Mouse (Mus musculus) hindbrain, embryonic 15.5 days (tissue): ENCODE measurements around the gene Sash3. TPM values are rescaled to one million over a fixed set of nuclear protein-coding genes. Genes with fewer than 3 reads are reported as not detected.

Source experiments
- ATAC-seq: fragments of 200-750 bp; cut with Nextera tagmentation; 2 replicates; pipeline ENCODE4 v1.8.0; 2017; ENCODE audit warnings: low read depth, moderate number of reproducible peaks, moderate TSS enrichment; ENCODE audit not compliant: low FRiP score
- H3K27ac ChIP-seq: fragments of 300-500 bp; sonication (generic); replicated peaks from 2 replicates; pipeline ENCODE4 v1.5.1; 2015; ENCODE audit warnings: mild to moderate bottlenecking, inconsistent platforms
- H3K27me3 ChIP-seq: fragments of 300-500 bp; sonication (generic); 2 replicates; pipeline ENCODE4 v1.6.1; 2015; ENCODE audit warnings: control low read depth, inconsistent platforms
- H3K36me3 ChIP-seq: fragments of 300-500 bp; sonication (generic); 2 replicates; pipeline ENCODE4 v1.6.1; 2015; ENCODE audit warnings: control low read depth, inconsistent platforms
- H3K4me1 ChIP-seq: fragments of 300-500 bp; sonication (generic); replicated peaks from 2 replicates; pipeline ENCODE4 v1.6.1; 2015; ENCODE audit warnings: control low read depth, inconsistent platforms
- H3K4me2 ChIP-seq: fragments of 300-500 bp; sonication (generic); 2 replicates; pipeline ENCODE4 v1.6.1; 2015; ENCODE audit warnings: moderate library complexity, mild to moderate bottlenecking, inconsistent platforms
- H3K4me3 ChIP-seq: fragments of 300-500 bp; sonication (generic); 2 replicates; pipeline ENCODE4 v1.5.1; 2015; ENCODE audit warnings: mild to moderate bottlenecking, inconsistent platforms
- H3K9ac ChIP-seq: fragments of 300-500 bp; sonication (generic); 2 replicates; pipeline ENCODE4 v1.6.1; 2015; ENCODE audit warnings: inconsistent platforms
- H3K9me3 ChIP-seq: fragments of 300-500 bp; sonication (generic); 2 replicates; pipeline ENCODE4 v1.6.1; 2016; ENCODE audit warnings: control low read depth, inconsistent platforms
- WGBS: fragments of 180-500 bp; shearing (Covaris S2); methylation state at CpG from one replicate; pipeline ENCODE4 v1.1.7; 2015; 5-methylcytosine and 5-hydroxymethylcytosine counted together
- polyA plus RNA-seq: library from polyadenylated mRNA; unstranded; fragments of >200 nt; fragmentation: Nextera tagmentation; extraction: Ambion mirVana; gene quantifications from 2 replicates; pipeline ENCODE4 v1.2.1, GENCODE M21; 2015

The Sash3 gene
- polyA plus RNA-seq, 1 experiment from 2014 or later = 0.97 TPM

DNA sequence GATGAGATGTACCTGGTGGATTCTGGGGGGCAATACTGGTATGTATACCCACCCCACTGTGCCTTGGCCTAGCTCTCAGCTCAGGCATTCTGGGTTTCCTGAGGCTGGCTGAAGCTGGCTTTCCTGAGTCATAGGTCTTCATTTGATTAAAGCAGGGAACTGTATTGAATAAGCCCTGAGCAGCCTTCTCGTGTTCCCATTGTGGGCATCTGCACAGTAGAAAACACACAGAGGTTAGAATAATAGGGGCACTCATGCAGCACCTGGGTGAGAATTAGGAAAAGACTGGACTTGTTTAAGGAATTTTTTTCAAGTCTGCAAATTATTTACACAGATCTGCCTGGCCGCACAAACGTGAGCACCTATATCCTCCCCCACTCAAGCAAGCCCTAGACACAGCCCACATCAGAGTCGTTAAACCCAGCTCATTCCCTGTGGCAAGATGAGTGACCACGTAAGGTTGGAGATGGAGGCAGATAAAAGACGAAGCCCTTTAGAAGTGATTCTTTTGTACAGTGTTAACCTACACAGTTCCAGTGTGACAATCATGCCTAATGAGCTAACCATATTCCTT, 19.2 kb upstream of the Sash3 start:
- Histone ChIP-seq H3K4me1 (no peaks in the 10 kb centered on the region), H3K27ac (no peak overlapping the region), H3K9me3 (no peaks in the 10 kb centered on the region), H3K9ac (no peak overlapping the region), H3K36me3 (no peaks in the 10 kb centered on the region), H3K27me3 (no peaks in the 10 kb centered on the region), H3K4me3 (no peak overlapping the region), H3K4me2 (no peak overlapping the region)
- ATAC-seq = no peak
- WGBS = 77% methylated on average over 6 of the region's 6 CpGs

DNA sequence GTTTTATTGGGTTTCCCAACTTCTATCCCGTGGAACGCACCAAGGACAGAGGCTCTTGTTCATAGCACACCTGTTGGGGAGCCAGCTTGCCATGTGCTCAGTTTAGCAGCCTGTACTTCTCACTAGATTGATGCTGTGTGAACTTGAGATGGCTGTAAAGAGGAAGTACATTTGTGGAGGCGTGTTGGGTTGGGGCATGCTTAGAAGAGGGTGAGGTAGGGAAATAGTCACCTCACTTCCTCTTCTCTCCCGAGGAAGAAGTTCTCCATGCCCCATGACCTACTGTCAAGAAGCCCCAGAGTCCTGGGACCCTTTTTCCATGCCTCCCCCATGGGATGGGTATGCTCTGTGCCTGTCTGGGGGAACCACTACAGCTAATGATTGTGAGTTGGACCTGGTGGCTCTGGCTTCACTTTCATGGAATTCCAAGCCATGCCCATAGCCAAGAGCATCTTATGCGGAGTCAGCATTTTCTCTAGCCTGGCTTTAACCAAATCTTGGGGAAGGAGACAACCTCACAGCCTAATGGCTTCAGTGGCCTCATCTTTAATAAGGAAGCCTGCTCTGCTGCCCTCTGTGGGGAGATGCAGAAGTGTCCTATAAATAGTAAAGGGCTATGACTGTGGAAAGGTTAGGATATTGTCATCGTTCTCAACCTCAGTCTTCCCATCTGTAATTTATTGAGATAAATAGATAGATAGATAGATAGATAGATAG, 18.6 kb upstream of the Sash3 start:
- 86% methylated on average over 6 of the region's 6 CpGs for WGBS
- H3K9me3 ChIP-seq = no peaks in the 10 kb centered on the region
- no peaks in the 10 kb centered on the region for H3K27me3 ChIP-seq
- no peaks in the 10 kb centered on the region for H3K36me3 ChIP-seq
- no peak for ATAC-seq
- H3K4me3 ChIP-seq = no peak overlapping the region
- no peak overlapping the region for H3K4me2 ChIP-seq
- H3K4me1 ChIP-seq = no peaks in the 10 kb centered on the region
- H3K9ac ChIP-seq = no peak overlapping the region
- no peak overlapping the region for H3K27ac ChIP-seq

DNA sequence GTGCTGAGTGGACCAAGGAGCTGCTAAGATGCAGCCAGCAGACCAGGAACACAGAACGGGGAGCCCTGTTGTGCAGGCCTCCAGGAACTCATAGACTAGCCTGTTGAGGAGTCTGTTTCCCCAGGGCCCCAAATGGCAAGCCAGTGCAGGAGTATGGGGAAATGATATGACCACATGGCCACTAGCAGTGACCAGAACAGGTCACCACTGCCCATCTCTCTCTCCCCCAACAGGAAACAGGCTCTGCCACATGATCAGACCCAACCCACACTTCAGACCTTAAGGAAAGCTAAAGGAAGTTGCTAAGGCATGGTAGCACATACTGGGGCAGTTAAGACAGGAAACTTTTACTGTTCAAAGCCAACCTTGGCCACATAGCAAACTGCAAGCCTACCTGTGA, 17.1 kb upstream of the Sash3 start:
- ATAC-seq = no peak
- no peak overlapping the region for H3K9ac ChIP-seq
- H3K4me3 ChIP-seq = no peak overlapping the region
- H3K27me3 ChIP-seq = no peaks in the 10 kb centered on the region
- 78% methylated on average over 1 of the region's 1 CpGs for WGBS
- no peaks in the 10 kb centered on the region for H3K4me1 ChIP-seq
- no peak overlapping the region for H3K4me2 ChIP-seq
- H3K36me3 ChIP-seq = no peaks in the 10 kb centered on the region
- no peaks in the 10 kb centered on the region for H3K9me3 ChIP-seq
- no peak overlapping the region for H3K27ac ChIP-seq

DNA sequence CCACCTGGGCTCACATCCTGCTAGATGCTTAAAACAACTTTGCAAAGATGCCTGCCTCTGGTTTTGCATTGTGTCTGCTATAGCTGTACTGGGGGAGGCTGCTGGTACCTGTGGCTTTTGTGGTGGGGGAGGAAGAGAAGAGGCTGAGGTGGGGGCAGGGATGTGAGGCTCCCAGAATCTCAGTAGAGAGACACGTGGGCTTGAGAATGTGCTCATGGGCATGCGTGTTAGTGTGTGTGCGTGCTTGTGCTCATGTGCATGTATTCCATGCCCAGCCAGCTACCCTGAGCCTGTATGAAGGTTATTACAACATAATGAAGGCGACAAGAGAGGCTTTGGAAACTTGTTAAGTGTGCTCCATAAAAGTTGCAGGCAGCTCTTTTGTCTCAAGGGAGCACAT, 9.3 kb upstream of the Sash3 start:
- WGBS = 87% methylated on average over 4 of the region's 4 CpGs
- Histone ChIP-seq H3K4me1 (0 out of 2 replicates have a peak, but pooled peaks cover 9% of the 10 kb centered on the region), H3K4me2 (no peak overlapping the region), H3K9me3 (no peaks in the 10 kb centered on the region), H3K27me3 (no peaks in the 10 kb centered on the region), H3K36me3 (no peaks in the 10 kb centered on the region), H3K9ac (no peak overlapping the region), H3K27ac (no peak overlapping the region), H3K4me3 (no peak overlapping the region)
- ATAC-seq = no peak

DNA sequence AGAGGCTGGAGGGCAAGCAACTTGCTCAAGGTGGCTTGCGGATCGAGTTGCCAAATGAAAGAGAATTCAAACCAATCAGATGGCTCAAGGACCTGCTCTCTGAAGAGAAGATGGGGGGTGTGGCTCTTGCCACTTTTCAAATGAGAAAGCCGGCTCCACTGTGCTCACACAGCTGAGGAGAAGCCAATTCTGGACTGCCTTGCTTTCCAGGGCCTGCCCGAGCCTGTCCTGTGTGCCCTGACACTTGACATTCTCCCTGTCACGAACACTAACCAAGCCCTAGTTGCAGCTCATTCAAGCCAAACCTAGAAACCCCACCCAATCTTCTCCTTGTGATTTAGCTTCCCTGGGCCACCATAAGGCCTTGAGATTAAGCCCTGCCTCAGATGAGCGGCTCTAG, 8.2 kb upstream of the Sash3 start:
- no peak for ATAC-seq
- no peaks in the 10 kb centered on the region for H3K27me3 ChIP-seq
- H3K4me2 ChIP-seq = no peak overlapping the region
- H3K36me3 ChIP-seq = no peaks in the 10 kb centered on the region
- WGBS = 72% methylated on average over 6 of the region's 6 CpGs
- H3K27ac ChIP-seq = no peak overlapping the region
- no peaks in the 10 kb centered on the region for H3K9me3 ChIP-seq
- no peak overlapping the region for H3K4me3 ChIP-seq
- no peak overlapping the region for H3K9ac ChIP-seq
- 0 out of 2 replicates have a peak, but pooled peaks cover 9% of the 10 kb centered on the region for H3K4me1 ChIP-seq

DNA sequence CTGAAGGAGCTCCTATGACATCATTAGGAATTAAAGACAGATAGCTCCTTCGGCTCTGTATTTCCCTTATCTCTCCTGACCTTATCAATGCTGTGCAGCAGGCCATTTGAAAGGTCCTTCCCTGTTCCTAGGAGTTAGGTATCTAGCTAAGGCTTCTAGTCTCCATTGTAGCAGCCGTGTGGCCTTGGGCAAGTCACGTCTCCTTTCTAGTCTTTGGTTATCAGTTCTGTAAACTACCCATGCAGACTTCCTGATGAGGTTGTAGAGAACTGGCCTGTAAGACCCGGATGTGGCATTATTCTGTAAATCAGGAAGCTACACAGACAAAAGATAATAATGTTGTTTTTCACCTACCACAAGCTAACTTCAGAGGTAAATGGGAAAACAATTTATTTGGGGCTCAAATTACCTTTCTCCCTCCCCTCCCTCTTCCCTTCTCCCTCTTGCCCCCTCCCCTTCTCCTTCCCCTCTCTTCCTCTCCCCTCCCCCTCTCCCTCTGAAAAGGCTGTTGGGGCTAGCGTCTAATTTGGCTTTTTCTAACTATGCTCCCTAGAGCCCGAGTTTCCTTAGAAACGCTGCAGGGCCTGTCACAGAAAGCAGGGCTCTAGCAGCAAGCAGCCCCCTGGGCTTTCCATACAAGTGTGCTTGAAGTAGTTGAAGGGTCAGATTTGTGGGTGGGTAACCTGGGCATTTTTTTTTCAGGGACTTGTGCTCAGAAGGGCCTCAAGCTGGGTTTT, 7.5 kb upstream of the Sash3 start:
- H3K27me3 ChIP-seq = no peaks in the 10 kb centered on the region
- no peak for ATAC-seq
- no peaks in the 10 kb centered on the region for H3K36me3 ChIP-seq
- no peak overlapping the region for H3K4me3 ChIP-seq
- H3K27ac ChIP-seq = no peak overlapping the region
- 0 out of 2 replicates have a peak, but pooled peaks cover 9% of the 10 kb centered on the region for H3K4me1 ChIP-seq
- H3K9me3 ChIP-seq = no peaks in the 10 kb centered on the region
- H3K4me2 ChIP-seq = no peak overlapping the region
- H3K9ac ChIP-seq = no peak overlapping the region
- 53% methylated on average over 7 of the region's 7 CpGs for WGBS

DNA sequence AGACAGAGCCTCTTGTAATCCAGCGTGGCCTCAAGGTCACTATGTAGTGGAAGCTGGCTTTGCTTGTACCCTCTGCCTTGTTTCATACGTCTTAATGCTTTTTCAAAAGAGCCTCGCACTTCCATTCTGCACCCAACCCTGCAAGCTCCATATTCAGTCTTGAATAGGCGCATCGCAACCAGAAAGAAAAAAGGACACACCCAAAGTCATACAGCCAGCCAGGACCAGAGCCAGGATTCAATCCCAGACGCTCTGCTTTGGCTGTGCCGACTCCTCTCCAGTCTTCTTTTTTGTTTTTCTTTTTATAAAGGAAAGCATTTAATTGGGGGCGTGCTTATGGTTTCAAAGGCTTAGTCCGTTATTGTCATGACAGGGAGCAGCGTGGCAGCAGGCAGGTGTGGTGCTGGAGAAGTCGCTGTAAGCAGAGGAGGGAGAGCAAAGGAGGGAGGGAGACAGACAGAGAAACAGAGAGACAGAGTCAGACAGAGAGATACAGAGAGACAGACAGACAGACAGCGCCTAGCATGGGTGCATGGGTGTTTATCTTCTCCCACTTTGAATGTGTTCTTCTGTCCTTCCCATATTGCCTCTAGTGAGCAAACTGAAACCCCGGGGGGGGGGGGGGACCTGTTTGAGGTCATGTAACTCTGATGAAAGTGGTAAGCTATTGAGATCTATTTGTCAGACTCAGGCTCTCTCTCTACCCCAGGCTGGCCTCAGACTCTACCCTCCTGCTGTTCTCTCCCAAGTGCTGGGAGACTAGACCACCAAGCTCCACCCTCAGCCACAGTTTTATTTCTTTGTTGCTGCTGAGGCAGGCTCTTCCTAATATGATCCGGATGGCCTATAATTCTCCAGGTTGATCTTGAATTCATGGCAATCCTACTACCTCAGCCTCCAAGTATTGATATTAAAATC, 6.6 kb upstream of the Sash3 start:
- H3K4me2 ChIP-seq = no peak overlapping the region
- 0 out of 2 replicates have a peak, but pooled peaks cover 9% of the 10 kb centered on the region for H3K4me1 ChIP-seq
- H3K27ac ChIP-seq = no peak overlapping the region
- no peaks in the 10 kb centered on the region for H3K36me3 ChIP-seq
- no peaks in the 10 kb centered on the region for H3K9me3 ChIP-seq
- no peak for ATAC-seq
- H3K27me3 ChIP-seq = no peaks in the 10 kb centered on the region
- no peak overlapping the region for H3K4me3 ChIP-seq
- 35% methylated on average over 14 of the region's 14 CpGs for WGBS
- no peak overlapping the region for H3K9ac ChIP-seq

DNA sequence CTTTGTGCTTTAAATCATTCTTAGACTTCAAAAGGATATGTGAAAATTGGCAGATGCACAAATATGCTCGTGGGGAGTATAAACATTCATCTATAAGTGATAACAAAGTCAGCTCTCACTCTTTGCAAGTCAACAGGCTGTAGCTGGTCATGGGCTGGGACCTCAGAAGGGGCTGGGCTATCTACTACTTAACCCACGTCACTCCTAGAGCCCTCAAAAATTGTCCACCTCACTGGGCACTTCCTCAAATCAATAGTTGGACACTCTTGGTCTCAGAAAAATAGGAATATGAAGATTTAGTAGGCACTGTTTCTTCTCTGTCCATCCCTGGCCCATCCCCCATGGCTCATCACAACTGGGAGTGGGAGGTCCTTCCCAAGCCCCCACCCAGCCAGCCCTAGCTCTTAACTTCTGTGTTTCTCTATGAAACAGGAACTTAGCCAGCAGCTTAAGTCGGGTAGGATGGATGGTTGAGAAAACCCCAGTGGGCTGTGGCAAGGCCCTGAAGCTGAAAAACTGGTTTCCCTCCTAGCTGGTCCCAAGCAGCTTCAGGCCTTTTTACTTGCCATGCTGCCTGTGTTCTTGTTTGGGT, 5.9 kb upstream of the Sash3 start:
- Histone ChIP-seq H3K9me3 (no peaks in the 10 kb centered on the region), H3K27ac (no peak overlapping the region), H3K9ac (no peak overlapping the region), H3K4me3 (no peak overlapping the region), H3K4me1 (0 out of 2 replicates have a peak, but pooled peaks cover 9% of the 10 kb centered on the region), H3K4me2 (no peak overlapping the region), H3K27me3 (no peaks in the 10 kb centered on the region), H3K36me3 (no peaks in the 10 kb centered on the region)
- WGBS = 69% methylated on average over 3 of the region's 3 CpGs
- no peak for ATAC-seq

DNA sequence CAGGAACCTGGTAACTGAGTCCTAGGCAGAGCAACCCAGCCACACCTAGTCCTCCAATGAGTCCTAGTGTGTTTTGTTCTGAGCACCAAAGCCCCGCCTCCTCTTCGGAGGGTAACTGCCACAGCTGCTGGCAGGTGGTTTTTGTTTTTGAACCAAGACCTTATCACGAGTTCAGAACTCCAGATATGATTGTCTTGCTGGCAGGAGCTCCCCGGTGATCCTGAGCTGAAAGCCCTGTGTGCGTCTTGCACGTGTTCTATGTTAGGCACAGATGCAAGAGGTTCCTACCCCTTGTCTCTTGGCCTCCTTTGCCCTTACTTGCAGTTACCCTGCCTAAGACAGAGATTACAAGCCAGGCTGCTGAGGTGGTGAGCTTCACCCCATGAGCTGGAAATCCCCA, 4.8 kb upstream of the Sash3 start:
- H3K4me1 ChIP-seq = 0 out of 2 replicates have a peak, but pooled peaks cover 9% of the 10 kb centered on the region
- H3K9me3 ChIP-seq = no peaks in the 10 kb centered on the region
- H3K36me3 ChIP-seq = no peaks in the 10 kb centered on the region
- H3K4me2 ChIP-seq = no peak overlapping the region
- ATAC-seq = no peak
- no peak overlapping the region for H3K9ac ChIP-seq
- WGBS = 74% methylated on average over 6 of the region's 6 CpGs
- no peak overlapping the region for H3K27ac ChIP-seq
- H3K27me3 ChIP-seq = no peaks in the 10 kb centered on the region
- no peak overlapping the region for H3K4me3 ChIP-seq

DNA sequence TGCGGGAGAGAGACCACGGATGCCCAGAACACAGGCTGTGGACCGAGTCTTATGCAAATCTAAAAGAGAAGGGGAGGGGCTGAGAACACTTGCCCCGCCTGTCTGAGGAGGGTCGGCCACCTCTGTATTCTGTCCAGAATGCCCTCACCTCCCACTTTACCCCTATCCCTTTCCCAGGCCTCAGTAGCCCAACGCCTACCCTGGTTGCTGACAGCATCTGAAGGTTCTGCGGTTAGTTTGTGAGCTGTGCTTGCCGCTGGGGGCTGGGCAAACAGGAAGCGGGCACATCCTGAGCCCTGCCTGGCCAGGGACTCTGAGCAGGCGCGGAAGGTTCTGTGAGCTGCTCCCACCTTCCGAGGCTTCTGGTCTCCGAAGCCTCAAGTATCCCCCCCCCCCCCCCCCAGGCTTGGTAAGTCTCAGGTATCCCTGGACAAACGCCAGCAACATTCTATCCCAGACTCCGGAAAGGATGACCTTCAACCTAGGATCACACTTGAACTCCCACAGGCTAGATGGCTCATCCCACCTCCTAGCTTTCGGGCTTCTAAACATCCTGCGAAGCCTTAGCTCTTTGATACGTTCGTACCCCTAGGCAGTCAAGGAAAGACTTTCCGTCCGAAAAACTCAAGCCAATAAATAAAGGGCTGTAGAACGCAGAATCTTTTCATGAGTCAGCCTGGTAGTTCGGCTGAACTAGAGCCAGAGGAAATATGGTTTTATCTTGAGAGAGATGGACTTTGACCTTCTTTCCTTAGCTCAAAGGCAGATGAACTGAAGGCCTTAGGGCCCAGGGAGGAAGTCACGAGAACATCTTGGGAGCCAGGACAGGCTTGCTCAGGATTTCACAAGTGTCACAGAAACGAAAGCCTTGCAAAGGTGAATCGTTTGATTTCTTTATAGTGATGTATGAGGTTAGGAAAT, 2.6 kb upstream of the Sash3 start:
- 67% methylated on average over 25 of the region's 26 CpGs for WGBS
- Histone ChIP-seq H3K4me3 (no peak overlapping the region), H3K4me2 (0 out of 2 replicates have a peak overlapping the region, but pooled peaks have one; percentile 19), H3K4me1 (0 out of 2 replicates have a peak, but pooled peaks cover 9% of the 10 kb centered on the region), H3K9me3 (no peaks in the 10 kb centered on the region), H3K9ac (no peak overlapping the region), H3K27ac (no peak overlapping the region), H3K27me3 (no peaks in the 10 kb centered on the region), H3K36me3 (no peaks in the 10 kb centered on the region)
- ATAC-seq = no peak
